Mouse (Mus musculus) spleen, adult 2 months (tissue): ENCODE measurements around the gene Oprd1. TPM values are rescaled to one million over a fixed set of nuclear protein-coding genes. Genes with fewer than 3 reads are reported as not detected.

ENCODE experiments used
- DNase-seq, 2 experiments: peaks; one replicate each; pipeline versions ENCODE4 v3.0.0 to v3.0.0-alpha.2; 2012 to 2021; ENCODE audit warnings: low spot score in 2 of 2, low read depth in 1 of 2
- H3K27ac ChIP-seq: fragments of 200-500 bp; 2 replicates; pipeline ENCODE4 v1.5.1; 2012; ENCODE audit warnings: low read length, inconsistent platforms; ENCODE audit not compliant: insufficient read depth
- H3K27me3 ChIP-seq: fragments of 200-500 bp; 2 replicates; pipeline ENCODE4 v1.6.1; 2012; ENCODE audit warnings: mild to moderate bottlenecking, moderate library complexity, low read length, inconsistent platforms; ENCODE audit not compliant: control insufficient read depth, insufficient read depth
- H3K36me3 ChIP-seq: fragments of 200-500 bp; 2 replicates; pipeline ENCODE4 v1.6.1; 2012; ENCODE audit warnings: mild to moderate bottlenecking, low read length, inconsistent platforms; ENCODE audit not compliant: control insufficient read depth, insufficient read depth
- H3K4me1 ChIP-seq: fragments of 200-500 bp; 2 replicates; pipeline ENCODE4 v1.6.1; 2011; ENCODE audit warnings: inconsistent platforms; ENCODE audit not compliant: control insufficient read depth, insufficient read depth, insufficient read length
- H3K4me3 ChIP-seq: fragments of 200-500 bp; 2 replicates; pipeline ENCODE4 v1.5.1; 2011; ENCODE audit warnings: mild to moderate bottlenecking, inconsistent platforms; ENCODE audit not compliant: insufficient read depth, insufficient read length; ENCODE audit errors: extremely low read depth
- CTCF ChIP-seq: fragments of 200-500 bp; IDR thresholded peaks from 2 replicates; pipeline ENCODE4 v1.5.1; 2011; ENCODE audit warnings: mild to moderate bottlenecking, inconsistent platforms; ENCODE audit not compliant: insufficient read depth, insufficient read length, insufficient replicate concordance; ENCODE audit errors: extremely low read depth
- POLR2A ChIP-seq: fragments of 200-500 bp; IDR thresholded peaks from 2 replicates; pipeline ENCODE4 v1.6.1; 2011; ENCODE audit warnings: low read depth, low read length, inconsistent platforms
- WGBS: fragments of 180-500 bp; shearing (Covaris S2); methylation state at CpG from one replicate; pipeline ENCODE4 v1.1.7; 2018; 5-methylcytosine and 5-hydroxymethylcytosine counted together
- polyA plus RNA-seq: library from polyadenylated mRNA; depleted of rRNA; stranded (reverse); fragments of >200 nt; gene quantifications from 2 replicates; pipeline ENCODE4 v1.2.3, GENCODE M21; 2012

Oprd1 gene
- polyA plus RNA-seq, 1 experiment, result 0.53 TPM

DNA sequence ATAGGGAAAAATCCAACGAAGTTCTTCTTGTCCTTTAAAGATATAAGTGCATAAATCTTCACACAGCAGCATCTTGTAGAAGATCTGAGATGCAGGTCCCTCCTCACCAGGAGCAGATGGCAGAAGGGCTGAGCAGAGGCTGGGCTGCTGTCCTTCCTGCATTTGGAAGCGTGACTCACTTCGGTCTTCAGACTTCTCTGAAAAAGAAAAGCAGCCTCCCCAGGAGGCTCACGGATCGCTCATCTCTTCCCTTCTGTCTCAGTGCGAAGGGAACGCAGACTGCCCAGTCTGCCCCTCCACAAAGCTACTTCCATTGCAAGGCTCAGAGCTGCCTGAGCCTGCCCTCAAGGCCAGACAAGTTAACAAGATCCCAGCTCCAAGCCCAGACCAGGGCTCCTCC is 26.6 kb upstream of the Oprd1 start:
- H3K27me3 ChIP-seq, result no peaks in the 10 kb centered on the region
- no peak overlapping the region for H3K27ac ChIP-seq
- 71% methylated on average over 7 of the region's 7 CpGs for WGBS
- no peak for DNase-seq
- H3K4me1 ChIP-seq, result no peaks in the 10 kb centered on the region
- H3K36me3 ChIP-seq, result no peaks in the 10 kb centered on the region
- TF ChIP-seq CTCF, result no peak
- TF ChIP-seq POLR2A, result no peak
- no peak overlapping the region for H3K4me3 ChIP-seq

DNA sequence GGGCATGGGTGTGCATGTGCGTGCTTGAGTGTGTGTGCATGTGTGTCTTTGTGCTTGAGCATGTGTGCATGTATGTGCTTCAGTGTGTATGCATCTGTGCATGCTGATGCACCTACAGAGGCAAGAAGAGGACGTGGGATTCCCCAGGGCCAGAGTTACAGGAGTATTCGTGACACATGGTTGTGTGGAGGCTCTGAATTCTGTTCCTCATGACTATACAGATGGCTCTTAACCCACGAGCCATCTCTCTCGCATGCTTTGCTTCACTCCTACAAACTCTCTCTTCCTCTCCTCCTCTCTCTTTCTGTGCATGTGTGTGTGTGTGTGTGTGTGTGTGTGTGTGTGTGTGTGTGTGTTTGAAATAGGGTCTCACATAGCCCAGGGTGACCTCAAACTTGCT is 25.5 kb upstream of the Oprd1 start:
- TF ChIP-seq CTCF (no peak), POLR2A (no peak)
- DNase-seq, result no peak
- H3K27ac ChIP-seq, result no peak overlapping the region
- no peaks in the 10 kb centered on the region for H3K27me3 ChIP-seq
- H3K4me1 ChIP-seq, result no peaks in the 10 kb centered on the region
- 72% methylated on average over 5 of the region's 5 CpGs for WGBS
- H3K4me3 ChIP-seq, result no peak overlapping the region
- no peaks in the 10 kb centered on the region for H3K36me3 ChIP-seq

DNA sequence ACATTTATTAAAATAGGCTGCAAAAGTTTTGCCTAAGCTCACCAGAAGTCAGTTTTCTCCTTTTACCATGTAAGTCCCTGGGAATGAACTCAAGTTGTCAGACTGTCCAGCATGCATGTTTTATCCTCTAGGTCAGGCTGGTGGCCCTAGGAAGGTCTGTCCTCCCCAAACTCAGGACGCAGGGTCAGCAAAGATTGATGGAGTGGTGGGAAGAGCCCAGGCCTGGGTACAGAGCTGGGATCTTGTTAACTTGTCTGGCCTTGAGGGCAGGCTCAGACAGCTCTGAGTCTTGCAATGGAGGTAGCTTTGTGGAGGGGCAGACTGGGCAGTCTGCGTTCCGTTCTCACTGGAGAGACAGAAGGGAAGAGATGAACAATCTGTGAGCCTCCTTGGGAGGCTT is 25.0 kb upstream of the Oprd1 start:
- Histone ChIP-seq H3K27ac (no peak overlapping the region), H3K4me3 (no peak overlapping the region), H3K36me3 (no peaks in the 10 kb centered on the region), H3K27me3 (no peaks in the 10 kb centered on the region), H3K4me1 (no peaks in the 10 kb centered on the region)
- TF ChIP-seq CTCF (no peak), POLR2A (no peak)
- no peak for DNase-seq
- 92% methylated on average over 3 of the region's 3 CpGs for WGBS

DNA sequence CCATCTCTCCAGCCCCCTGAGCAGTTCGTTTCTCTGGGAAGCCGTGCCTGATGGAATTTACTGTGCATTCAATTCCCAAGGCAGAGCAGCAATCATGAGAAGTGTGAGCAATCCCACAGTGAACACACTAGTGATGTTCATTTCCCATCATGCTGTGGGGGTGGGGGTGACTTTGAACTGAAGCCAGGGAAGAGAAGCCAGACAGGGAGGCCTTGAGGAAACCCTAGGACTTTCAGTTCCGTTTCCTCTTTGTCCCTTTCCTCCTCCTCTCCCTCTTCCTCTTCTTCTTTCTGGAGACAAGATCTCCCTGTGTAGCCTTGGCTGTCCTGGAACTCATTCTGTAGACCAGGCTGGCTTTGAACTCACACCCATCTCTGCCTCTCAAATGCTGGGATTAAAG is 23.1 kb upstream of the Oprd1 start:
- WGBS, result 90% methylated on average over 3 of the region's 3 CpGs
- H3K27ac ChIP-seq, result no peak overlapping the region
- H3K4me3 ChIP-seq, result no peak overlapping the region
- H3K36me3 ChIP-seq, result no peaks in the 10 kb centered on the region
- no peaks in the 10 kb centered on the region for H3K4me1 ChIP-seq
- no peaks in the 10 kb centered on the region for H3K27me3 ChIP-seq
- DNase-seq, result no peak
- TF ChIP-seq POLR2A (no peak), CTCF (no peak)

DNA sequence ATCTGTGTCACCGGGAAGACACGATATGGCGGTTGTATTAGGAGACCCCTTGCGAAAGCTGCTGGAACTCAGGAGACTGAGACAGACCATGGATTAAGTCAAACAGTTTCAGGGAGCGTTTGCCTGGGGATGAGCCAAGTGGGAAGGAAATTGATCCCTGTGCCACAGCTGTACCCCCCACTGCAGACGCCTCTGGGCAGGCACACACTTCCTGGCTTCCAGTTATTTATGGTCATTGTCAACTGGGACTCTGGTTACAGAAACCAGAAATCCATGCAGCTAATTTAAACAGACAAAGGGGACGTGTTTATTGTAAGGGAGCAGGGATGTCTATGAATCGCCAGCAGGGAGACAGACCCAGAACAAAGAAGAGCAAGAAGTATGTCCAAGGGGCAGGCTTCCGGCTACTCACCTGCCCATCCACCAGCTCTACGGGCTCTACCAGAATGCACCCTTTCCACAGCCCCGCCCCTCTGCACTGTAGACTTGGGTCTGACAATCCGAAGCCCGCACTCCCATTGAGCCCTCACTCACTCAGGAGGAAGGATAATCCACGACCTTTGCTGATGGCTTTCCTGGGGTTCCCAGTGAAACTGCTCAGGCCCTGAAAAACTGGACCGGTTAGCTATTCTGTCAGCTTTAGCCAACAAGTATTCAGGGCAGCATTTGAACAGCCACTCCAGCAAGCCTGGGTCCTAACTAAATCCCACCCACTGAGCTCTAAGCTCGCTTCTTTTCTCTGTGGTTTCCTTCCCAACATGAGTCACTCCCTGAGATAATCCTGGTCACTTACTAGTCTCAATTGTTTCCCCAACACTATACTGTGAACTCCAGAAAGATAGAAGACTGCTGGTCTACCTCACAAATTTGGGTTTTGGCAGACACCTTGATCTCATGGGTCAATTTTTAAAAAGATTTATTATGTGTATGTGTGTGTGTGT is 22.3 kb upstream of the Oprd1 start:
- no peaks in the 10 kb centered on the region for H3K27me3 ChIP-seq
- WGBS, result 82% methylated on average over 16 of the region's 16 CpGs
- H3K4me3 ChIP-seq, result no peak overlapping the region
- H3K36me3 ChIP-seq, result no peaks in the 10 kb centered on the region
- TF ChIP-seq POLR2A (no peak), CTCF (no peak)
- H3K4me1 ChIP-seq, result no peaks in the 10 kb centered on the region
- H3K27ac ChIP-seq, result no peak overlapping the region
- DNase-seq, result no peak

DNA sequence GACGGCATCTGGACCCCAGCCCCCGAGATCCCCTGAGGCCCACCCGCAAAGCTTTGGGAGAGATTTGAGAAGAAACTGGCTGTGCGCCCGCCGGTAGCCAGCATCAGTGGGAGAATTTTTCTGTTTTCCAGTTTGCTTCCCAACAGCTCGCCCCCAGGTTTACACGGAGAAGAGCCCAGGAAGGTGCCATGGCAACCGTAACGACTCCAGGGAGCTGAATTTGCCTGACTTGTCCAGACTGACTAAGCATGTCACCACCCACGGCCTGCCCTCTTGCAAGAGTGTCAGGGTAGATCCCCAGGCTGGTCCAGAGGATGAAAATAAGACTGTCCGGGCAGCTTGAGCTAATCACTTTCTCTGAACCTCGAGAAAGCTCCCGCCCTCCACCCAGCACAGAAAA is 21.4 kb upstream of the Oprd1 start:
- Histone ChIP-seq H3K27me3 (no peaks in the 10 kb centered on the region), H3K4me1 (no peaks in the 10 kb centered on the region), H3K27ac (no peak overlapping the region), H3K36me3 (no peaks in the 10 kb centered on the region), H3K4me3 (no peak overlapping the region)
- no peak for DNase-seq
- TF ChIP-seq CTCF, result no peak
- no peak for TF ChIP-seq POLR2A
- WGBS, result 87% methylated on average over 14 of the region's 14 CpGs
